Mouse (Mus musculus) forelimb bud, embryonic 11.5 days (tissue): ENCODE measurements around the gene Zpbp2.
"Not testable (repeated sequence)": the region's sequence is repeated elsewhere in the genome, so short reads cannot be mapped to it uniquely, and the experiment has no call there.

Experiments
- DNase-seq: peaks from one replicate; pipeline ENCODE4 v3.0.0-alpha.2; 2012; ENCODE audit warnings: low read depth, low spot score

The Zpbp2 gene

GRCm38 (mm10) chr11:98589306-98589705 is 38.4 kb downstream of the Zpbp2 start:
- DNase-seq: no peak

GRCm38 (mm10) chr11:98590548-98591445 is 39.9 kb downstream of the Zpbp2 start:
- DNase-seq: no peak

- no peak for DNase-seq
Measured at GRCm38 (mm10) chr11:98595021-98595420, 44.1 kb downstream of the Zpbp2 start.

DNA sequence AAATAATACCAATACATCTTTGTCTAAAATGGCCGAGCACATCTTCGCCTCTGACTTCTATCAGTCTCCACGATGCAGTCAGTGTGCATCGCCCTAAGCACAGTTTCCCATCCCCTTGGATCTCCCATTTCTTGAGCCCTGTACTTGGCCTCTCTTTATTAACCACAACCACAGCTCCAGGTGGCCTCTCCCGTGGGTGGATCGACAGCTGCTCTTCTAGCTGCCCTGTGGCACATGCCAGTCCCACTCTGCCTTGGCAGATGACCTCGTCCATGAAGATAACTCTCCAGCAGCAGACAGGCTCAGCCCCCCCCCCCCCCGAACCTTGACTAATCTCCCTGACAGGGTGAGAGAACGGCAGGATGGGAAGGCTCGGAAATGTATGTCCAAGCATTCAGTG is 44.6 kb downstream of the Zpbp2 start:
- no peak for DNase-seq

DNA sequence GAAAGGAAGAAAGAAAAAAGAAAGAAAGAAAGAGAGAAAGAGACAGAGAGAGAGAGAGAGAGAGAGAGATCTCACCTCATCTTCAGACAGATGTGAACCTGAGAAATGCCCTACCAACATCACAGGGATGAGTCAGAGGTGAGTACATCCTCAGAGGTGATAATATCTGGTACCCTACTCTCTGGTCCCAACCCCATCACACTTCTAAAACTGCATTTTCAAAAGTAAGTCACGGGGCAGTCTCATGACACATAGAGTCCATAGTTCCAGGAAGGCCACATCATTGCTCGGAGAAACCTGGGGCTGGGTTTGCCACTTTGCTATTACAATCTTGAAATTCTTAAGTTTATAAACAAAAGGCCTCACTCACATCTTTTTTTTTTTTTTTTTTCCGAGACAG is 45.1 kb downstream of the Zpbp2 start:
- no peak for DNase-seq

- DNase-seq: peak; percentile 65
Measured at GRCm38 (mm10) chr11:98597363-98597762, 46.5 kb downstream of the Zpbp2 start.

- DNase-seq: no peak
Measured at GRCm38 (mm10) chr11:98597991-98598390, 47.1 kb downstream of the Zpbp2 start, which contains the start of gene Lrrc3c. Gene Lrrc3c (plus strand): TSS chr11:98598291.

- no peak for DNase-seq
Measured at GRCm38 (mm10) chr11:98598851-98599290, 48.0 kb downstream of the Zpbp2 start.

DNA sequence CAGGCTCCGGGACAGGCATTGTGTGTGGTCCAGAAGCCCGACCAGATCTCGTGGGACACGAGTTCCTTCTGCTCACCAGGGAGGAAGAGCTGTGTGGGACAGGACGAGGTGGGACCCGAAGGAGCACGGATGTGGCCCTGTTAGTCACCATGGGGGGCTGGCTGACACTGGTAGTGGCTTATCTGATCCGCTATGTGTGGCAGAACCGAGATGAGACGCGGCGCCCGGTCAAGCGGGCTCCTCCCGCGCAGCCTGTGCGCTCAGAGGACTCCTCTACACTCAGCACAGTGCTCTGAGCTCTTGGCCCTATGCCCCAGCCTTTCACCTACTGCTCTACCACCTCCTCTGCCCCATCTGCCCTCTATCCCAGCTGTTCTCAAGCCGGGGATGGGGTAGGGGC is 48.4 kb downstream of the Zpbp2 start:
- DNase-seq: no peak

DNA sequence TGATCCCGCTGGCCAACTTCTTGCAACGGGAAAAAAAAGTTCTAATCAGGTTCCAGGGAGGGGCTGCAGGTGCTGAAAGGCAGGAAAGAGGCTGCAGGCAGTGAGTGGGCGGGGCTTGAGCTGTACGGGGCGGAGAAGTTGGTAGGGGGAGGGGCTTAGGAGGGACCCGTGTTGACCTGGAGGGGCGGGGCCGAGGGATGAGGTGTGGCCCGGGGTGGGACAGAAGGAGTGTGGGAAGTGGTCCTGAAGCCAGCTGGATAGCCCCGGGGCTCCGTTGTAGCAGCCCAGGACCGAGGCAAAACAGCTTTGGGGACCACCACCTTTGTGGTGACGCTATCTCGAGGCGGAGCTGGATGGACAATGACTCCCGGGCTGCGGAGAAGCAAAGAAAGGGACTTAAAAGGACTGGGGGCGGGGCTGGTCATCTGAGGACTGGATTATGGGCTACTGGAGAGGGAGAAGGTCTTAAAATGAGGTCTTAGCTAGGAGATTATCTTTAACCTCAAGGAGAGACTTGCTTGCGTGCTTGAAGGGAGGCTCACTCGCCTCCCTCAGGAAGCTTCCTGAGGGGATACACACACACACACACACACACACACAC is 51.3 kb downstream of the Zpbp2 start:
- DNase-seq: peak; percentile 39

- DNase-seq: no peak
Measured at GRCm38 (mm10) chr11:98603953-98604352, 53.1 kb downstream of the Zpbp2 start.

DNA sequence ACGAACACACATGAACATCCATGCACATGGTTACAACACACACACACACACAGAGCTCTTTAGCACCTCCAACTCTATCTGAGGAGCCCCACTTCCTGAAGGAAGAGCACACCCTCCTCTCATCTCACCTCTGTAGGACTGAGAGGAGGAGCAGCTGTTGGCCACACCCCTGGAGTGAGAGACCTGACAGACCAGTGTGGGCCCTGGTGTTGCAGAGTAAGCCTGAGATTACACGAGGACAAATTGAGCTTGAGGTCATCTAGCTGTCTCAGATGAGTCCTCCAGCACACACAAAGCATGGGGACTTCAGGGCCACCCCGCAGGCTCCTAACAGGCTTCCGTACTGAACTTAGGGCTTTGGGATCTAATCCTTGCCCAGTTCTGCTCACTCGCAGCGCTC is 54.0 kb downstream of the Zpbp2 start:
- DNase-seq: not testable (repeated sequence)

GRCm38 (mm10) chr11:98606763-98607162 is 55.9 kb downstream of the Zpbp2 start:
- DNase-seq: peak; percentile 54
